Mouse (Mus musculus) heart, adult 11 months (tissue): ENCODE results near the gene Tifab.
"Not testable (repeated sequence)": the region's sequence is repeated elsewhere in the genome, so short reads cannot be mapped to it uniquely, and the experiment has no call there.

Experiments
- DNase-seq: peaks from one replicate; pipeline ENCODE4 v3.0.0; 2022

The Tifab gene

DNA sequence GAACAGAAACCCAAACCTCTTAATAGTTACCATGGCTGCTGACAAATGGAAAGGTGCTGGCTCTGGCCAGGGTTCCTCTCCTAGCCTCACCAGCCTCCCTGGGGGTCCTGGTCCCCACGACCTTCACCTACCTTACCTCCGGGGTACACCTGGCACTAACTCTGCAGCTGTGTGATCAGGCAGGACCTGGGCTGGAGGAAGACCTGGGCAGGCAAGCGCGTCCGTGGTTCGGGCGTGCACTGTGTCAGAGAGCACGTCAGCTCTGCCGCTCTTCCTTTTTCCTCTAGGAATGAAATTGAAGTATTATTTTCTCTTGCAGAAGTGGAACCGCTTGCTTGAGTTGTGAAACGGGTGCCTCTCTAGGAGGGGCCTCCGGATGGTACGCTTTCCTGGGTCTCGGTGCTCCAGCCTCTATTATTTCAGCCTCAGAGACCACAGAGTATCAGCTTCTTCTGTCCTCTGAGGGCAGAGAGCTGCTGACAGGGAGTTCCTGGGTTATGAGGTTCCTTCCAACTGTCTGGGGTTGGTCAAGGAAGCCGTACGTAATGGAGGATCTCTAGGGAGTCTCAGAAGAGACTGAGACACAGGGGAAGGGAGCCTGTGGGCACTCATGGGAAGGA is at the start of gene Tifab:
TSS of gene Tifab (minus strand) at position 470 of the 620 bp plus-strand sequence.
- DNase-seq = peak; percentile 95

DNA sequence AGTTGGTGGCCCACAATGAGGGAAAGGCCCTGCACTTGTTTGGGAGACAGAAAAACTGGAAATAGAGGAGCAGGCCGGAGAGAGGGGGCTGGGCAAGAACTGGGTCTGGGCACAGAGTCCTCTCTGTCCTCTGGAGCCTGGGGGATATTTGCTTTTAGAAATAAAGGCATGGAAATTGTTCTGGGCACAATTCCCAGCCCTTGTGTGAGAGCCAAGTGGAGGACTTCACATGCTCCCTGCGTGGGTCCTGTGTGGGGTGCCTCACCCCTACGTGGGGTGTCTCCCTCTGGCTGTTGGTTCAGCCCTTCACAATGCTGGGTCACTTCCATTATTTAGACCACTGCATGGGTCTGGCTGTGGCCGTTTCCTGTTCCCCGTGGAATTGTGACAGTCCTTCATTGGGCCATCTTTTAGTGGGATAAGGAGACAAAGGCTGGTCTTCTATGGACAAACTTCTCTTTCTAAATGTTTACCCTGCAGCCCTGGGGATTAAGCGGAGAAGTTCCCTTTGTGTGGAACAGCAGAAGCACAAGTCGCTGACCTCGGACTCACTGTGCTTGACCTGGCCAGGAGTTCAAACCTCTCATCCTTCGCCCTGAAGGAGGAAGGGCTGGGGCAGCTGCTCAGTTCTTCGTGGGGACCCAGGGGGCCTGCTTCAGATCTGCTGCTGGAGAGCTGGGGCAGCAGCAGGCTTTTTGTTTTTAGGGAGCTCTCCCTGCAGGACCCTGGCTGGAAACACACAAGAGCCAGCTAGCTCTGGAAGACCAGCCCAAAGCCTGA is 47.7 kb upstream of the Tifab start:
- no peak for DNase-seq

GRCm38 (mm10) chr13:56223625-56224024 is 44.9 kb upstream of the Tifab start:
- no peak for DNase-seq

DNA sequence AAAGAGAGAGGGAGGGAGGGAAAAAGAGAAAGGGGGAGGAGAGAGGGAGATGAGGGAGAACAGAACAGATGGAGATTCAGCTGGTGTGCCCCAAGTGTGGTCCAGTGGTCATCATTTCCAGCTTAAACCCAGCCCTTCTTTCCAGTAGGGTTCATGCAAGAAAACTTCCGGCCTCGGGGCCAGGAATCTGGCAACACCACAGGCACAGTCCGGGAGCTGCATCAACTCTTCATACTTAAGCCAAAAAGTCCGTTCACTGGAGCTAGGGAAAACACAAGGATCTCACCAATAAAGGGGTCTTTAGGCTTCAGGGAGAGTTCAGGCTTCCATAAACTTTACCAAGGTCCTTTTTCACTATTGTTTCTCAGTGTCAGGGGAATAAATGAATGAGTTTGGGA is 44.2 kb upstream of the Tifab start:
- no peak for DNase-seq

DNA sequence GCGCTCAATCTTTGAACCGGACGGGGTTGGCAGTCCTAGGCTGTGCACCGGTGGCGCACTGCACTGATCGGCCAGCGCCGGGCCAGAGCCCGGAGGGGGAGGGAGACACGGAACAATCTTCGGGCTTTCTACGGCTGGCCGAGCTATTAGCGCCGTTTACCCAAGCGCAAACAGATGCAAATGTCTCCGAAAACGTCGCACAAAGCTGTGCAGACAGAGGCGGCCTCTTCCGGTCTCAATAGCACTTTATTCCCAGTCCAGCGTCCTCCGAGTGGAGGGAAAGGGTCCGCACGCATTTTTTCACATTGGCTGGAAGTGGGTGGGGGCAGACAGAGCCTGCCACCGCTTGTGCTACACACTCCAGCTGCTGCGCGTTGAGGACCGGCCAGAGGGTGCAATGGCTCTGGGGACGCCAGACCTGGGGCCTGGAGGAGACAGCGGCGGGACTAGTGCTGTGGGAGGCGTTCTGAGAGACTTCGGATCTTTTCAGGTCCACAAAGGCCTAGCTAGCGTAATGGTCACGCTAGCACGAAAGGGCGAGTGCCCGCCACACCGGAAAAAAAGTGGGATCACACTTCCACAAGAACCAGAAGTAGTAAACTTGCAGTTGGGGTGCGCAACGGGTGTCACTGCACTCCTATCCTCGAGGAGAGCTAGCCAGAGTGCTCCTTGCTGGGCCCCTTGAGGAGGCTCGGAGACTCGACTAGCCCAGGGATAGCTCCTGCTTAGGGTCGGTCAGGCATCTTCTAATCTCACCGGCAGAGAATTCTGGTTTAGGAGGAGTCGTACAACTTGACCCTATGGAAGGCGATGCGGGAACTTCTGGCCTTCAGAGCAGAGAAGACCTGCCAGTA is 43.5 kb upstream of the Tifab start:
- no peak for DNase-seq

DNA sequence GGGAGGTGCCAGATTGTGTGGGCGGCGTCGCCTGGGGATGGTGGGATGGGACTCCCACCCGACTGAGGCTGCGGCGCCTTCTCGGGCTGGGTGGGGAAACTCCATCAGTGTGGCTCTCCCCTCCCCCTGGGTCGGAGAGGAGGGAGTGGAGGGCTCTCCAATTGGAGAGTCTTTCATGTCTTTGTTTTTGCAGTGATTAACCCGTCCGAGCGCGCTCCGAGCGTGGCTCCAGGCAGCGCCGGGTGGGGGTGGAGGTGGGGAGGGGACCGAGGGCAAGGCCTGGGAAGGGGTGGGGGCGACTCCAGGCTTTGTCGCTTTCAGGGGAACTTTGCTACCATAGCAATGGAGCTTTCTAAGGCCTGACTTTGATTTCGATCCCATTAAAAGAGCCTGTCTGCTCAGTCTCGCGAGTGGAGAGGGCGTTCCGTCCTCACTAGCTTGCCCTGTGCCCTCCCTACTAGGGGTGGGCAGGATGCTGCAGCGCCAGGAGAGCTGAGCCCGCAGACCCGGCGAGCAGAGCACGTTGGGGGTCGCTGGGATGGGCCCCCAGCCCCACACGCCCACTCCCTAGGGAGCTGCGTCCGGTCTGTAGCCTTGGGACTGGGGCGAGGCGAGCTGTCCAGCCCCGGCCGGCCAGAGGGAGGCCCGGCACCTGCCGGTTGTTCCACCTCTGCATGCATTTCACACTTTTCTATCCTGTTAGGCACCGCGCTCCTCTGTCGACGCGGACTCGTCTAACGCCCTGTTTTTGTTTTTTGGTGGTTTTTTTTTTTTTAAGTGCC is 42.6 kb upstream of the Tifab start:
- DNase-seq = no peak

GRCm38 (mm10) chr13:56219254-56219653 is 40.6 kb upstream of the Tifab start:
- no peak for DNase-seq

- no peak for DNase-seq
These were observed 37.4 kb upstream of the Tifab start for GRCm38 (mm10) chr13:56216090-56216489.

- no peak for DNase-seq
These were observed 35.9 kb upstream of the Tifab start for GRCm38 (mm10) chr13:56214633-56215032.

- DNase-seq = no peak
These were observed 30.4 kb upstream of the Tifab start for GRCm38 (mm10) chr13:56209067-56209411.

- DNase-seq = no peak
These were observed 29.8 kb upstream of the Tifab start for GRCm38 (mm10) chr13:56208225-56209066.

GRCm38 (mm10) chr13:56199506-56199905 is 20.8 kb upstream of the Tifab start:
- DNase-seq = no peak

DNA sequence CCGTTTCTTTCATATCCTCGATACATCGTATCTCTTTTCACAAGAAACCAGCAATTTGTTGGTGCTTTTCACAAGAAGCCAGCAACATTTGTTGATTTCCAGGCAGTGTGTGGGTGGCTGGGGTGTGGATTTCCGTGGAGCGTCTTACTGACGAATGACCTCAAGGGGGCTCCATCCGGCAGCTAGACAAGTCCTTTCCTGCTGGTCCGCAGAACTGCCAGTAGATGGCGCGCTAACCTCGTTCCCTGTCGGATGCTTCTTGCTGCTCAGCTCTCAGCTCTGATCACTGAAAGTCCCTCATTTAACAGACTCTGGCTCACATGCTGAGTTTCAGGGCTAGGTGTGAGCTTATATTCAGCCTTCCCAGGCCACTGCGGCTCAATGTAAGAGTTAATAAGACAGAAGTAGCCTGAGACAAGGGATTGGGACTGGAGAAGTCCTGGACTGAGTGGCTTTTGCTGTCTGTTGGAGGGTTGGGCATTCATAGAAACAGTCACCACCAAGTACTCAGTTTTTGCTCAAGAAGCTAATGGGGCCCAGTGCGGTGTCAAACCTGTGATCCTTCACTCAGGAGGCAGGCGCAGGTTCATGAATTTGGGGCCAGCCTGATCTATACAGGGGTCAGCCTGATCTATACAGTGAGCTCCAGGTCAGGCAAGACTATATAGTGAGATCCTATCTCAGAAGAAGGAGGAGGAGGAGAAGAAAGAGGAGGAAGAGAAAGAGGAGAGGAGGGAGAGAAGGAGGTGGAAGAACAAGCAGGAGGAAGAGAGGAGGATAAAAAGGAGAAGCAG is 19.0 kb upstream of the Tifab start:
- peak; percentile 97 for DNase-seq

- no peak for DNase-seq
These were observed 18.3 kb upstream of the Tifab start for GRCm38 (mm10) chr13:56197031-56197430.

- DNase-seq = not testable (repeated sequence)
These were observed 17.1 kb upstream of the Tifab start for GRCm38 (mm10) chr13:56195824-56196223.

DNA sequence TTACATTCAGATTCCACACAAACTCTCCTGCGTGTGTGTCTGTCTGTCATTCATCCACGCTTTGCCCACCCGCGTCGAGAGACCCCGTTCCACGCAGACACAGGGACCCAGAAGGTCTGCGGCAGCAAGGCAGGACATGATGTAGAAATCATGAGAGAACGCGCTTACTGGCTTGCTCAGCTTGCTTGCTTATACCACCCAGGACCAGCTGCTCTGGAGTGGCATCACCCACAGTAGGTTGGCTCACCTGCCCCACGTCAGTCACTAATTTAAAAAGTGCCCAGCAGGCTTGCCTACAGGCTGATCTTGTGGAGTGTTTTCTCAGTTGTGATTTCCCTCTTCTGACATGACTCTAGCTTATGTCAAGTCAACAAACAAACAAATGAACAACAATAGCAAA is 15.5 kb upstream of the Tifab start:
- not testable (repeated sequence) for DNase-seq

DNA sequence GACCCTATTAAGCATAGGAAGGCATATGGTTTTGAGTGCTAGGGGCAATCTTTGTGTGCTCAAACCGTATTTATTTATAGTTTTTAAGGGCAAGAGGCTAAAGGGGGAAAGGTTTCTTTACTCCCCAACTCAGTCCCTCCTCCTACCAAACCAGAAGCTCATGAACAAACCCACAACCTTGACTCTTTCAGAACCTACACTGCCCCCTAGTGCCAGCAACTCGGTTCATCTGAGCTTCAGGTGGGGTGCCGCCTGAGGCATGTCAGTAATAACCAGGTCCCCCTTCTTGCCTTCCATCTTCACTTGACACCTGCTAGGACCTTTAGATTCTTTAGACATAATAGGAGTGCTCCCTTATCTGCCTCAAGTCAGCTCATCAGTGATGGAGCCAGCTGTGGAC is 12.5 kb upstream of the Tifab start:
- peak; percentile 92 for DNase-seq

- no peak for DNase-seq
These were observed 11.0 kb upstream of the Tifab start for GRCm38 (mm10) chr13:56189688-56190087.

GRCm38 (mm10) chr13:56183687-56184086 is 5.0 kb upstream of the Tifab start:
- DNase-seq = peak; percentile 85

- DNase-seq = peak; percentile 98
These were observed 2.7 kb upstream of the Tifab start for GRCm38 (mm10) chr13:56181424-56181823.

- no peak for DNase-seq
These were observed 2.4 kb downstream of the Tifab start for GRCm38 (mm10) chr13:56176310-56176709.
